Mouse (Mus musculus): ENCODE data around the gene Edem3.

GRCm38 (mm10) chr1:151755660-151756424, 671 bp downstream of the Edem3 start:
- TF ChIP-seq CTCF (IDR thresholded peaks at IDR 0.05; ENCODE audit: insufficient read depth, low read depth, low read length): no peak; the same call in 1 of the 2 replicates
- no peak for TF ChIP-seq POLR2A (IDR thresholded peaks at IDR 0.05; ENCODE audit: insufficient read depth, low read depth, low read length)

All from olfactory bulb, adult 2 months (tissue).